Mouse (Mus musculus) ovary, postnatal 36 days (tissue): Measurements from ENCODE around the gene Gm21750.
"Not testable (repeated sequence)": the region's sequence is repeated elsewhere in the genome, so short reads cannot be mapped to it uniquely, and the experiment has no call there.

Source experiments
- DNase-seq: peaks from one replicate; pipeline ENCODE4 v3.0.0; 2022; ENCODE audit warnings: low spot score, mixed read lengths

Gene Gm21750

DNA sequence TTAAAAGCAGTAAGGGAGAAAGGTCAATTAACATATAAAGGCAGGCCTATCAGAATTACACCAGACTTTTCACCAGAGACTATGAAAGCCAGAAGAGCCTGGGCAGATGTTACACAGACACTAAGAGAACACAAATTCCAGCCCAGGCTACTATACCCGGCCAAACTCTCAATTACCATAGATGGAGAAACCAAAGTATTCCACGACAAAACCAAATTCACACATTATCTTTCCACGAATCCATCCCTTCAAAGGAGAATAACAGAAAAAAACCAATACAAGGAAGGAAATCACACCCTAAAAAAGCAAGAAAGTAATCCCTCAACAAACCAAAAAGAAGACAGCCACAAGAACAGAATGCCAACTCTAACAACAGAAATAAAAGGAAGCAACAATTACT is at the start of gene Gm21750:
Gene Gm21750, plus strand, starts transcription at position 301 of the 400 bp plus-strand sequence.
- DNase-seq: not testable (repeated sequence)

DNA sequence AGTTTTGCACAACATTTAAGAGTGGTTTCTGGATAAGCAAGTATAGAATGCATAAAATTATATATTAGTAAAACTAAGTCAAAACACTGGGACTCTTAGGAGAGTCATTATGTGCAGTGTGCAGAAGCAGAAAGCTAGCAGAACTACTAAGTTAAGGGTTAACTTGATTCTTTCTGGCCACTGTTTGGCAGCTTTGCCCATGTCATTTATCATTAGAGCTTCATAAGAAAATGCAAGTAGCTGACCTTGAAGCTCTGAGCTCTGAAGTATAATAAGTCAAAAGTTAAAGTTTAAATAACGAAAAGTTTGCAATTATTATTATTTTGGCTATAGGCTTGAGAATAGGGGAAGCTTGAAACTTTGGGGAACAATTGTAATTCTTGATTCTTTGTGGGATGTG is 46.1 kb upstream of the Gm21750 start:
- not testable (repeated sequence) for DNase-seq

DNA sequence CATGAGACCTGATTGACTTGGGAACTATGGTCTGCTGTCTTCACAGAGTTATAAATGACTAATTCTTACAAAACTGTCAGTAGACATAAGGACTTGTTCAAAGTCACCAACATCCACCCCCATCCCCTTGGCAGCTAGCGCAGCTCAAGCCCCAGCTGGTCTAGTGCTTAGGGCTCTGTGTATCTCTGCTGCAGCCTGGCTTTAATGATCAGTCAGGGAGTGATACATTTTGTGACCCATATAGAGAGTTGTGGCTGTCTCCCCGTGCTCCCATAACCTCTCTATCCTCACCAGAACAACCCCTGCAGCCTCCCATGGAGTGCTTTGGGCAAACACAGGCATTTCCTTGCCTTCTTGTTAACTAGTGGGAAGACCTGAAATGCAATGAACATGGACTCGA is 40.1 kb upstream of the Gm21750 start:
- no peak for DNase-seq

DNA sequence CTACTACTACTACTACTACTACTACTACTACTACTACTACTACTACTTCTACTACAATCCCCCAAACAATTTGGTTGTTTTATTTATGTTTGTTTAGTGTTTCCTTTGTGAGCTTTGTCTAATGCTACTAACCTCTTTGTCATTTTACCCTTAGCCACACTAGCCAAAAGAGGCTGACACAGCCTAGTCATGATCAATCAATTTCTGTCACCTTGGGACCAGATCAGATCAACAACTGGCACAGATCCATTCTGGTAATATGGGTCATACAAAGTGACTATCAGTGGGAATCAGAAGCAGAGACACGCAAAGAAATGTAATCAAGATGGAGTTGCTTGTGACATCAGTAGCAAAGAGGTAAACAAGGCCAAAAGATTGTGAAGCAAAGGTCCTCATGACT is 38.0 kb upstream of the Gm21750 start:
- DNase-seq: no peak

DNA sequence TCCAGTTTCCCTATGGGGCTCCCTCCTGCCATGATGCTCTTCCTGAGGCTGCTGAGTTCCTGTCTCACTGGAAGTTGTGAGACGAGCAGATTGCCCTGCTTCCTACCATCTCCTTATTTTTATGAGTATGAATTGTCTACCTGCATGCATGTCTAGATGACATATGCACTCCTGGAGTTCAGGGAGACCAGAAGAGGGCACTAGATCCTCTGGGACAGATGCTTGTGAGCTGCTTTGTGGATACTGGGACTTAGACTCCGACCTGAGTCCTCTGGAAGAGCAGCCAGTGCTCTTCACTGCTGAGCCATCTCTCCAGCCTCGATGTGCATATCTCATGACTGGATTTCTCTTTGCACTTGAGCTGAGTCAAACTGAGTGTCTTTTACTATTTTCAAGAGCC is 35.6 kb upstream of the Gm21750 start:
- DNase-seq: no peak

DNA sequence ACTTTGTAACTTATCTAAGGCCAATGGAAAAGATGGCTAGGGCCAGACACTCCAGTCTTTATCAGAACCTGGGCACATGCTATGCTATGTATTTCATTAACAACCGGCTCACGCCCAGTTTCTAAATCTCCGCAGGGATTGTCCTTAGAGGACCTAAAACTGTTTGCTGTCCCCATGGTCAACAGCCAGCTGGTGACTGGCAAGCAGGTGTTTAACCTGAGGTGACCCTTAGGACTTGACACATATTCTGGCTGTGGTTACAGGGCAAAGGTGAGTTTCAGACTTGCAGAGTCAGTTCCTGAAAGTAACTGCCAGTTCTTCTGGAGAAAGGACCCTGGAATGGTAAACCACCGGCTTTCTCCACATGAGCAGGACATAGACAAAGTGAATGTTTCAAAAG is 29.5 kb upstream of the Gm21750 start:
- no peak for DNase-seq

DNA sequence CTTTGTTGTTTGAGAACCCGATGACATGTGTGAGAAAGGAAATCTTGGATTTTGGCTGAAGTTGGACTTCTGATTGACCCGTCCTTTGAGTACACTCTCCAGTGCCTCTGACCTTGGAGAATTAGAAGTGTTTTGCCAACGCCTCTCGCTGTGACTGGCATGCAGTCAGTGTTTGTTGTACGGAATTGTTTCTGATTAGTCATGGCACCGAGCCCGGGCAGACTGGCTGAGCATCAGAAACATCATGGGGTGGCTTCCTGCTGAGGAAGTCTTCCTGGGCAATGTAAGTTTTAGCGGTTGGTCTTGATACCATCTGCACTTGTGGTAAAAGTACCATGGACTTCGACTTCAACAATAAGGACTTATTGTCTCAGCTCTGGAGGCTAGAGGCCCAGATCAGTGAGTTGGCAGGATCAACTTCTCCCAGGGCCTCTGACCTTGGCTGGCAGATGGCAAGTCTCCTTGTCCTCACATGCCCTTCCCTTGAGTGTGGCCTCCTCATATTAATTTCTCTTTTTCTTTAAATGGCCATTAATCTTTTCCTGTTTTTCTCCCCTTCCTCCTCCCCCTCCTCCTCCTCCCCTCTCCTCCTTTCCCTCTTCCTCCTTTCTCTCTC is 28.3 kb upstream of the Gm21750 start:
- DNase-seq: peak; percentile 62

DNA sequence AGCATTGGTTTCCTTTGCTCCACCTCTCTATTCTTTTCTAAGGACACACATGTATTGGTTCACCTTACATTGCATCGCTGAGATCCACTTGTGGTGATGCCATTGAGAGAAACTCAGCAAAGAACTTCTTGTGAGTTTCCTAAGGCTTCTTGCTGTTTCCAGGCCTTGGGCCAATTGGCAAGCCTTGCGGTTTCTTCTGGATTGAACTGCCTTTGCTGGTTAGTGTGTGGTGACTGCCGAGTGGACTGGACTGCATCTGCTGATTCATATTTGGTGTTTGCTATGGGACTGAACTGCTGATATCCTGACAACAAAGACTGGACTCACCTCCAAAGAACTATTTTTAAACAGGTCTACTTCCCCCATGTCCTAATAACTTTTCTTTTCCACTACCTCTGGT is 26.7 kb upstream of the Gm21750 start:
- DNase-seq: no peak

DNA sequence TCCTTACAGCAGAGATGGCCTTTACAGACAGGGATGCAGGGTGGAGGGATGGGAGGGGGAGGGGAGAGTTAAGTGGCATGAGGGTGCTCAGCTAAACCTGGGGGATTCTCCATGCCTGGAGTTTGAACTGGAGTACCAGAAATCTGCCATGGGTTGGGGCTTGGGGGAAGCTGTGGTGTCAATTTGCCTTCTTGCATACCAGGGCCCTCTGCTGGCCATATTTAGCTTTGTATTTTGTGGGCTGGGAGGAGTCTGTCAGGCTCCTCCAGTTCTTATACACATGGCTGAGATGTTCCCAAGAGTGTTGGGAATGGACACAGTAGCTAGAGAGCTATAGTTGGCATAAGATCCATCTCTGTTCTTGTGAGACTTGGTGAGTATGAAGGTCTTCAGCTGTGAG is 23.6 kb upstream of the Gm21750 start:
- DNase-seq: no peak

DNA sequence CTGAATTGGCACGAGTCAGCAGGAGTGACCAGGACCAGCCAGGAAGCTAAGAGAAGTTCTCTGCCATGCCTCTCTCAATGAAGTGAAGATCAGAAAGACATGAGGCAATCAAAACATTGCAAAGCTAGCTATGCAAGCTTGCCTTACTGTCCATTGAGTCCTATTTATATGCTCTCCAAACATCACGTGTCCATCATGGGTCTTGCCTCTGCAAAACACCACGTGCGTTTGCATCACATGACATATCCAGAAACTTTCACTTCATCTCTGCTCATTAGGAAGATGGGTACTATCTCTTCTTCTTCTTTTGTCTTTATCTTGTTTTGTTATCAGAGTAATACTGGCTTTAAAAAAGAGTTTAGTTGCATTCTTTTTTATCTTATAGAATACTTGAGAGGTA is 10.8 kb upstream of the Gm21750 start:
- DNase-seq: no peak

DNA sequence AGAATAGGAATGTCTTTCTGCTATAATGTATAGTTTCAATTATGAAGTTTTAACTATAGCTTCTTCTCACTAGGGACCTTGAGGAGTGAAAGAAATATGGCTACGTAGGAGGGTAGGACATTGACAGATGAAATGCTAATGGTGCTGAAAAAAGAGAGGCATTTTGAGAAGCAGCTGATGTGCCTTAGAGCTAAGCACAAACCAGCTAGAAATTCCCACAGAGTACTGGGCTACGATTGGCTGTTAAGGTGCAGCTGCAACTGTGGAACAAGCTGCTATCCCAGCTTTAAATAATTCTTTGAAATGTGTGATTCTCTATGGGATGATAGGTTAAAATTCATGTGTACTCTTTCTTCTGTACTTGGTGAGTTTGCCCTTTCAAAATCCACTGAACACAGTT is 9.1 kb downstream of the Gm21750 start:
- DNase-seq: no peak

DNA sequence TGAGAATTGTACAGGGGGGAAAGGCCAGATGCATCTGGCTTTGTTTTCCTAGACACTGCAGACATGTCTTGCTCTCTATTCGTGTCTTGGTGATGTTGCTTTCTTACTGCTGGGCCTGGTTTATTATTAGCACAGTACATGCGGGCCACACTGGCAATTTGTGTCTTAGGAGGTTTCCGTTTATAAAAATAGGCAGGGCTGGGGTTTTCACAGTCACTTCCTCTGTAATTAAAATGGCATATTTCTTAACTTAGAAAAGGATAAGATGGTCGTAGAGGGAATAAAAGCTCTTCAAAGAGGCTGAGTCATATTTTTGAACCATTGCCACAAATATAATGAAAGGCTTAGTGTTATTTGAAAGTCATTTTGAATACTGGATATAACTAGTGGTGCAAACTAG is 26.7 kb downstream of the Gm21750 start:
- no peak for DNase-seq

DNA sequence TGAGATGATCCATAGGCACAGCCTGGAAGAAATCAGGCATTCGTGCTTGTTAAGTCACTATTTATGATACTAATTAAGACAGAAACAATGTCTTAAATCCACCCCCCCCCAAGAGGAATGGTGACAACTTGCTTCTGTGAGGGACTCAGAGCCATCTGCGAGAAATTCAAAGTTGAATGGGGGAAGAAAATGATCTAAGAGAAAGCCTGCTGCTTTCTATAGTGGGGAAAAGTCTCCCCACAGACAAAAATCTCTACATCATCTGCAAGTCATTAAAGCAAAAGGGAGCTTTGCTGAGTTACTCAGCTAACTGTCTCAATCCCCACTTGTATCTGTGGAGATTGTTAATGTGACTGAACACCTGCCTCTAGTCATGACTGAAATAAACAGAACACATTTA is 27.4 kb downstream of the Gm21750 start:
- DNase-seq: no peak

DNA sequence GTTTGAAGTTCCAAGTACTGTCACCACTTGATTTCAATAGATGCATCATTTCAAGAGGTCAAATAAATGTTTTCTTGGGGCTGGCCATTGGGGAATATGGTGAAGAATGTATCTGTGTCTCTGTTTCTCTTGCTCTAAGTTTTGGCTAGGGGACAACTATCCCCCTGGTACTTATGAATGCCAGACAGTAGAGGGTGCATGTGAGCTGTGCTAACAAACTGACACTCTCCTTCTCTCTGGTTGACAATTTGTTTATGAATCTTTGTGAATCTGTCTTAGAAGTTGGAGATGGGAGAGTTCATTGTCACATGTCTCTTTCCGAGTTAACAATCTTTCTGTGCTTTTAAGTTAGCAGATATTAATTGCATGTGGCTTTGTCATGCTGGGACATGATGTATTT is 39.2 kb downstream of the Gm21750 start:
- no peak for DNase-seq

DNA sequence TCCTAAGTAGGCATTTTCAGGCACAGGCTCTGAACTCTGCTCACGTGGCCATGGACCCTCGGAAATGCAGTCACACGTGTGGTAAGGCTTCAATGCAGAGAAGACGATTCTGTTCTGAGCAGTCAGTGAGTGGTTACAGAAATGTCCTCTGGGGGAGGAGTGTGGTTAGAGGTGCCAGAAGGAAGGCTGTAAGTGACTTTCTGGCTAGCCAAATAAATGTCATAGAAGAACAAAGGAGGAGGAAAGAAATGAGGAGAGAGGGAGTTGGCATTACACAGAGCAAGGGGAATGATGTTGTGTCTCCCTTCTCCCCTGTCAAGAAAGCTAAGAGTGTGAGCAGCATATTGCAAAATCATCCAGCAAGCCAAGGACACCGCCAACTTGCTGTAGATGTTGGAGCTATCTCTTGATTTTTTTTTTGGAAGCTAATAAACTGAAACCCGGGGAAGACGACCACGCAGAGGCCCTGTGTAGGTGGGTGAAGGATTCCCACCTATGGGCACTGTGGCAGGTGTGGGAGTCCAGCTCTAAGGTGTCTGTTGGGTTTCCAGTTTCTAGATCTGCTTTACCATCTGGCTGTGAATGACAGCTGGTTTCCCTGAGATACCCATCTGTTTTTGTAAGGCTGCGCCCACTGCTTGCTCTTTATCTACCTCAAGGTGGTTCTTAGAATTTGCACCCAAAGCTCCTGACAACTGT is 48.5 kb downstream of the Gm21750 start:
- DNase-seq: no peak
